Comparison of ENCODE assay signal across 8 mouse cellular contexts in genomic region chr9:72883940-72884339, GRCm38 (mm10). TPM values are rescaled to one million over a fixed set of nuclear protein-coding genes. Genes with fewer than 3 reads are reported as not detected.
A peak's percentile ranks its signal among the peaks of the same experiment; 100 is the strongest.
DNase-seq lines count a peak whose midpoint lies in the region; ATAC-seq and TF ChIP-seq lines count a peak whose summit lies in the region.

No protein-coding gene starts in this region.

- peak; percentile 32 to 83 for DNase-seq in adrenal gland, adult (ENCODE audit: inconsistent age in 2 of 2, low spot score in 1 of 2)
- no peak for DNase-seq in adrenal gland, postnatal 4 days (ENCODE audit: low spot score in 2 of 2)
- DNase-seq in MEL (ENCODE audit: low read depth, low spot score), result peak; percentile 72
- DNase-seq in cerebellum, postnatal 14 days, result peak; percentile 71 to 73
- peak; percentile 49 for DNase-seq in heart, adult 8-10 months (ENCODE audit: low spot score)
- peak; percentile 92 for DNase-seq in kidney, postnatal 0 days (ENCODE audit: low spot score)
- DNase-seq in lung, postnatal 10 days, result peak; percentile 73

- peaks cover 3 to 7% of the 10 kb centered on the region in 2 experiments; a peak in 3 of 4 replicates for H3K4me1 ChIP-seq in MEL (ENCODE audit: control insufficient read depth in 1 of 2, insufficient read depth in 2 of 2, low read length in 2 of 2)
- peaks cover 18% of the 10 kb centered on the region for H3K4me1 ChIP-seq in kidney, postnatal 0 days (replicated peaks; ENCODE audit: insufficient read depth, low read length)
- H3K4me1 ChIP-seq in small intestine, adult 2 months (ENCODE audit: control insufficient read depth, insufficient read depth, insufficient read length, low read length), result 0 out of 2 replicates have a peak, but pooled peaks cover 2% of the 10 kb centered on the region

- H3K27me3 ChIP-seq in MEL (ENCODE audit: control insufficient read depth in 1 of 2, insufficient read depth in 2 of 2, low read length in 2 of 2), result no peaks in the 10 kb centered on the region; a peak in 1 of 4 replicates
- no peaks in the 10 kb centered on the region for H3K27me3 ChIP-seq in kidney, postnatal 0 days (ENCODE audit: insufficient read depth, low read length)
- H3K27me3 ChIP-seq in small intestine, adult 2 months (ENCODE audit: control insufficient read depth, insufficient read depth, low read length), result no peaks in the 10 kb centered on the region

- peak; percentile 93 for TF ChIP-seq RAD21 in MEL (IDR thresholded peaks at IDR 0.05; ENCODE audit: low read depth, low read length)

- TF ChIP-seq CTCF in MEL (IDR thresholded peaks at IDR 0.05 in 2 of 3, conservative IDR thresholded peaks at IDR 0.05 in 1 of 3; ENCODE audit: control insufficient read depth in 1 of 3, insufficient read depth in 1 of 3, low read depth in 2 of 3, low read length in 3 of 3, poor library complexity in 1 of 3, severe bottlenecking in 1 of 3), result peak; percentile 75 to 92 (median 81)
- peak; percentile 94 for TF ChIP-seq CTCF in kidney, postnatal 0 days (IDR thresholded peaks at IDR 0.05; ENCODE audit: low read depth)
- TF ChIP-seq CTCF in small intestine, adult 2 months (IDR thresholded peaks at IDR 0.05; ENCODE audit: extremely low read depth, insufficient read length, insufficient replicate concordance, low read depth, low read length), result peak; percentile 37; the same call in 1 of the 2 replicates

- TF ChIP-seq EP300 in MEL (IDR thresholded peaks at IDR 0.05; ENCODE audit: low read depth in 1 of 2, low read length in 2 of 2), result no peak

- peak; percentile 52; the same call in 1 of the 2 replicates for ATAC-seq in kidney, postnatal 0 days (replicated peaks; ENCODE audit: low FRiP score, low read depth)

- H3K79me2 ChIP-seq in MEL (ENCODE audit: control insufficient read depth, insufficient read depth, low read length, poor library complexity), result no peaks in the 10 kb centered on the region

- H3K9me3 ChIP-seq in MEL (replicated peaks; ENCODE audit: insufficient read depth, low read length), result no peaks in the 10 kb centered on the region
- H3K9me3 ChIP-seq in kidney, postnatal 0 days (replicated peaks; ENCODE audit: low read length), result no peaks in the 10 kb centered on the region

- 7% methylated on average over 3 of the region's 3 CpGs for WGBS in kidney, postnatal 0 days
- WGBS in small intestine, adult 2 months, result 10% methylated on average over 3 of the region's 3 CpGs

- H3K4me2 ChIP-seq in kidney, postnatal 0 days (ENCODE audit: low read length), result no peak overlapping the region

- no peak overlapping the region for H3K9ac ChIP-seq in MEL (ENCODE audit: control insufficient read depth, low read depth, low read length, poor library complexity, severe bottlenecking)
- no peak overlapping the region for H3K9ac ChIP-seq in kidney, postnatal 0 days (ENCODE audit: low read depth, low read length)

- no peak overlapping the region for H3K27ac ChIP-seq in MEL (ENCODE audit: control insufficient read depth, low read depth, low read length)
- no peak overlapping the region for H3K27ac ChIP-seq in kidney, postnatal 0 days
- H3K27ac ChIP-seq in small intestine, adult 2 months (ENCODE audit: insufficient read depth, low read depth, low read length), result no peak overlapping the region

- TF ChIP-seq POLR2A in MEL (IDR thresholded peaks at IDR 0.05; ENCODE audit: control insufficient read depth in 1 of 2, insufficient read depth in 1 of 2, low read depth in 1 of 2, low read length in 2 of 2, poor library complexity in 1 of 2), result no peak
- TF ChIP-seq POLR2A in small intestine, adult 2 months (IDR thresholded peaks at IDR 0.05; ENCODE audit: low read depth, low read length), result no peak

- H3K36me3 ChIP-seq in MEL (ENCODE audit: control insufficient read depth in 1 of 2, insufficient read depth in 2 of 2, low read length in 2 of 2), result peaks cover 0 to 3% of the 10 kb centered on the region in 2 experiments; a peak in 2 of 4 replicates
- H3K36me3 ChIP-seq in kidney, postnatal 0 days (ENCODE audit: insufficient read depth, low read length), result no peaks in the 10 kb centered on the region
- no peaks in the 10 kb centered on the region for H3K36me3 ChIP-seq in small intestine, adult 2 months (ENCODE audit: control insufficient read depth, insufficient read depth, low read length)

- H3K4me3 ChIP-seq in MEL (ENCODE audit: control insufficient read depth in 1 of 2, insufficient read depth in 1 of 2, low read depth in 2 of 2, low read length in 2 of 2), result no peak overlapping the region
- H3K4me3 ChIP-seq in kidney, postnatal 0 days (replicated peaks; ENCODE audit: low read depth, low read length), result no peak overlapping the region
- H3K4me3 ChIP-seq in small intestine, adult 2 months (ENCODE audit: low read depth, low read length), result no peak overlapping the region

TF ChIP-seq in MEL, 35 proteins besides CTCF, POLR2A, EP300 and RAD21:
- TF ChIP-seq MXI1 (IDR thresholded peaks at IDR 0.05; ENCODE audit: low read depth, low read length), result no peak
- no peak for TF ChIP-seq KAT2A (conservative IDR thresholded peaks at IDR 0.05; ENCODE audit: low read depth, low read length)
- no peak for TF ChIP-seq HCFC1 (IDR thresholded peaks at IDR 0.05; ENCODE audit: low read depth, low read length)
- TF ChIP-seq ELF1 (IDR thresholded peaks at IDR 0.05; ENCODE audit: low read depth, low read length), result no peak
- TF ChIP-seq ZMIZ1 (IDR thresholded peaks at IDR 0.05; ENCODE audit: low read depth, low read length), result no peak
- peak; percentile 84 for TF ChIP-seq ZC3H11A (IDR thresholded peaks at IDR 0.05; ENCODE audit: low read depth, low read length)
- TF ChIP-seq RCOR1 (IDR thresholded peaks at IDR 0.05; ENCODE audit: low read depth, low read length), result no peak
- peak; percentile 95 for TF ChIP-seq SMC3 (IDR thresholded peaks at IDR 0.05; ENCODE audit: low read depth, low read length)
- no peak for TF ChIP-seq POLR2AphosphoS2 (IDR thresholded peaks at IDR 0.05; ENCODE audit: low read length)
- no peak for TF ChIP-seq POLR2AphosphoS5 (IDR thresholded peaks at IDR 0.05; ENCODE audit: borderline replicate concordance, low read depth, low read length)
- TF ChIP-seq BHLHE40 (IDR thresholded peaks at IDR 0.05; ENCODE audit: borderline replicate concordance, low read depth, low read length), result no peak
- TF ChIP-seq UBTF (IDR thresholded peaks at IDR 0.05; ENCODE audit: borderline replicate concordance, insufficient read depth, low read depth, low read length), result no peak
- TF ChIP-seq MAX (IDR thresholded peaks at IDR 0.05; ENCODE audit: low read length), result no peak
- TF ChIP-seq MEF2A (IDR thresholded peaks at IDR 0.05; ENCODE audit: extremely low read depth, insufficient replicate concordance, low read depth, low read length, poor library complexity, severe bottlenecking), result no peak

RNA-seq across cellular contexts. Expression of gene Pygo1, which starts 41.5 kb away (rescaled TPM):
- 1 to 10 TPM; 7.4 to 7.7 TPM for total RNA-seq in adrenal gland, postnatal 4 days (2021)
- total RNA-seq in MEL (2012; rRNA removed), result not detected in 2 replicates
- polyA plus RNA-seq in MEL (2012; ENCODE audit: insufficient read depth in 1 of 2, insufficient read length in 2 of 2, low read depth in 1 of 2, low replicate concordance in 2 of 2, missing spikeins in 1 of 2), result not detected
- total RNA-seq in heart, adult 8-10 months (2022), result 10 to 100 TPM; 12.9 to 16.4 (median 14.2) TPM
- 3.0 and 3.2 TPM in 2 replicates for polyA plus RNA-seq in kidney, postnatal 0 days (2015; fragmentation: Nextera tagmentation; extraction: Ambion mirVana)
- 0.05 and 0.09 TPM in 2 replicates for polyA plus RNA-seq in small intestine, adult 2 months (2012; rRNA removed)

Comparison
In these comparisons a context has a peak if more than half of its experiments do, and no peak if none do; other contexts are left out.
1. DNase-seq: peak in adrenal gland, adult (2 of 2), MEL (single experiment), cerebellum, postnatal 14 days (2 of 2), heart, adult 8-10 months (single experiment), kidney, postnatal 0 days (single experiment) and lung, postnatal 10 days (single experiment); none in adrenal gland, postnatal 4 days (0 of 2).
2. CTCF ChIP-seq: peak in every context shown above with its lines; median percentile 94 in kidney, postnatal 0 days; 81 in MEL; 37 in small intestine, adult 2 months.